Mouse (Mus musculus) MEL (cell line): ENCODE results near the gene Naa16. TPM values are rescaled to one million over a fixed set of nuclear protein-coding genes. Genes with fewer than 3 reads are reported as not detected.
A peak's percentile ranks its signal among the peaks of the same experiment; 100 is the strongest.

ENCODE experiments used
- DNase-seq: peaks from one replicate; pipeline ENCODE4 v3.0.0; 2011; ENCODE audit warnings: low read depth, low spot score
- H3K27ac ChIP-seq: 2 replicates; pipeline ENCODE4 v1.5.1; 2012; ENCODE audit warnings: low read depth, mild to moderate bottlenecking, control low read depth, low read length, moderate library complexity; ENCODE audit not compliant: control insufficient read depth
- H3K27me3 ChIP-seq, 2 experiments: fragments of 150-350 bp in 1 of 2; sonication (generic) in 1 of 2; 2 replicates each; pipeline ENCODE4 v1.6.1; 2012; ENCODE audit warnings: low read length in 2 of 2, mild to moderate bottlenecking in 2 of 2, improper control_type of control experiment in 1 of 2, moderate library complexity in 1 of 2; ENCODE audit not compliant: insufficient read depth in 2 of 2, control insufficient read depth in 1 of 2
- H3K36me3 ChIP-seq, 2 experiments: 2 replicates each; pipeline ENCODE4 v1.6.1; 2012 to 2014; ENCODE audit warnings: low read length in 2 of 2, improper control_type of control experiment in 1 of 2, inconsistent platforms in 1 of 2, mild to moderate bottlenecking in 1 of 2; ENCODE audit not compliant: insufficient read depth in 2 of 2, control insufficient read depth in 1 of 2
- H3K4me1 ChIP-seq, 2 experiments: fragments of 150-350 bp in 1 of 2; sonication (generic) in 1 of 2; 2 replicates each; pipeline ENCODE4 v1.6.1; 2012; ENCODE audit warnings: low read length in 2 of 2, improper control_type of control experiment in 1 of 2, mild to moderate bottlenecking in 1 of 2; ENCODE audit not compliant: insufficient read depth in 2 of 2, control insufficient read depth in 1 of 2
- H3K4me3 ChIP-seq, 2 experiments: fragments of 150-350 bp in 1 of 2; sonication (generic) in 1 of 2; 2 replicates each; pipeline ENCODE4 v1.5.1; 2012; ENCODE audit warnings: low read depth in 2 of 2, low read length in 2 of 2, mild to moderate bottlenecking in 2 of 2, moderate library complexity in 2 of 2, control low read depth in 1 of 2, improper control_type of control experiment in 1 of 2; ENCODE audit not compliant: control insufficient read depth in 1 of 2, insufficient read depth in 1 of 2
- H3K79me2 ChIP-seq: 2 replicates; pipeline ENCODE4 v1.6.1; 2012; ENCODE audit warnings: mild to moderate bottlenecking, low read length, moderate library complexity; ENCODE audit not compliant: control insufficient read depth, poor library complexity, insufficient read depth
- H3K9ac ChIP-seq: 2 replicates; pipeline ENCODE4 v1.6.1; 2012; ENCODE audit warnings: low read depth, mild to moderate bottlenecking, control low read depth, low read length, moderate library complexity; ENCODE audit not compliant: control insufficient read depth, poor library complexity, severe bottlenecking
- H3K9me3 ChIP-seq: fragments of 150-350 bp; sonication (generic); replicated peaks from 2 replicates; pipeline ENCODE4 v1.6.1; 2012; ENCODE audit warnings: mild to moderate bottlenecking, low read length, improper control_type of control experiment, moderate library complexity; ENCODE audit not compliant: insufficient read depth
- BHLHE40 ChIP-seq: IDR thresholded peaks from 2 replicates; pipeline ENCODE4 v1.6.1; 2012; ENCODE audit warnings: low read depth, mild to moderate bottlenecking, inconsistent platforms, low read length, improper control_type of control experiment, borderline replicate concordance
- CTCF ChIP-seq, 3 experiments: IDR thresholded peaks in 2 of 3; conservative IDR thresholded peaks in 1 of 3; 2 replicates each; pipeline ENCODE4 v1.5.1; 2011 to 2012; ENCODE audit warnings: low read length in 3 of 3, low read depth in 2 of 3, mild to moderate bottlenecking in 2 of 3, improper control_type of control experiment in 1 of 3, inconsistent platforms in 1 of 3, mixed read lengths in 1 of 3, moderate library complexity in 1 of 3; ENCODE audit not compliant: control insufficient read depth in 1 of 3, insufficient read depth in 1 of 3, poor library complexity in 1 of 3, severe bottlenecking in 1 of 3
- E2F4 ChIP-seq: IDR thresholded peaks from 2 replicates; pipeline ENCODE4 v1.6.1; 2011; ENCODE audit warnings: low read depth, low read length, improper control_type of control experiment, borderline replicate concordance
- ELF1 ChIP-seq: IDR thresholded peaks from 2 replicates; pipeline ENCODE4 v1.6.1; 2014; ENCODE audit warnings: low read depth, mild to moderate bottlenecking, inconsistent platforms, low read length, improper control_type of control experiment, moderate library complexity
- EP300 ChIP-seq, 2 experiments: IDR thresholded peaks; 2 replicates each; pipeline ENCODE4 v1.6.1; 2011; ENCODE audit warnings: improper control_type of control experiment in 2 of 2, low read length in 2 of 2, low read depth in 1 of 2, mild to moderate bottlenecking in 1 of 2
- ETS1 ChIP-seq: IDR thresholded peaks from 2 replicates; pipeline ENCODE4 v1.6.1; 2012; ENCODE audit warnings: low read depth, mild to moderate bottlenecking, inconsistent platforms, low read length, improper control_type of control experiment, moderate library complexity
- GABPA ChIP-seq: IDR thresholded peaks from 2 replicates; pipeline ENCODE4 v1.6.1; 2012; ENCODE audit warnings: low read depth, mild to moderate bottlenecking, inconsistent platforms, low read length, improper control_type of control experiment, moderate library complexity
- GATA1 ChIP-seq: IDR thresholded peaks from 2 replicates; pipeline ENCODE4 v1.6.1; 2011; ENCODE audit warnings: low read depth, low read length, improper control_type of control experiment
- HCFC1 ChIP-seq: IDR thresholded peaks from 2 replicates; pipeline ENCODE4 v1.6.1; 2012; ENCODE audit warnings: low read depth, mild to moderate bottlenecking, inconsistent platforms, low read length, improper control_type of control experiment, moderate library complexity
- MAFK ChIP-seq: IDR thresholded peaks from 2 replicates; pipeline ENCODE4 v1.6.1; 2011; ENCODE audit warnings: low read depth, mild to moderate bottlenecking, low read length, improper control_type of control experiment, borderline replicate concordance
- MAZ ChIP-seq: IDR thresholded peaks from 2 replicates; pipeline ENCODE4 v1.6.1; 2012; ENCODE audit warnings: low read depth, mild to moderate bottlenecking, inconsistent platforms, low read length, improper control_type of control experiment
- MEF2A ChIP-seq: IDR thresholded peaks from 2 replicates; pipeline ENCODE4 v1.6.1; 2014; ENCODE audit warnings: low read depth, mild to moderate bottlenecking, inconsistent platforms, low read length, improper control_type of control experiment; ENCODE audit not compliant: poor library complexity, insufficient replicate concordance, severe bottlenecking; ENCODE audit errors: extremely low read depth
- MXI1 ChIP-seq: IDR thresholded peaks from 2 replicates; pipeline ENCODE4 v1.6.1; 2011; ENCODE audit warnings: mild to moderate bottlenecking, low read depth, low read length, improper control_type of control experiment
- MYC ChIP-seq: IDR thresholded peaks from 2 replicates; pipeline ENCODE4 v1.6.1; 2011; ENCODE audit warnings: low read depth, mild to moderate bottlenecking, low read length, improper control_type of control experiment, moderate library complexity
- NELFE ChIP-seq: IDR thresholded peaks from 2 replicates; pipeline ENCODE4 v1.6.1; 2011; ENCODE audit warnings: low read depth, low read length, improper control_type of control experiment
- NRF1 ChIP-seq: IDR thresholded peaks from 2 replicates; pipeline ENCODE4 v1.6.1; 2014; ENCODE audit warnings: low read depth, mild to moderate bottlenecking, inconsistent platforms, low read length, improper control_type of control experiment, moderate library complexity; ENCODE audit not compliant: poor library complexity, insufficient read depth, severe bottlenecking
- POLR2AphosphoS2 ChIP-seq: IDR thresholded peaks from 2 replicates; pipeline ENCODE4 v1.6.1; 2011; ENCODE audit warnings: low read length, improper control_type of control experiment
- POLR2AphosphoS5 ChIP-seq: IDR thresholded peaks from 2 replicates; pipeline ENCODE4 v1.6.1; 2012; ENCODE audit warnings: low read depth, borderline replicate concordance, mild to moderate bottlenecking, inconsistent platforms, low read length, moderate library complexity, mixed read lengths
- RCOR1 ChIP-seq: IDR thresholded peaks from 2 replicates; pipeline ENCODE4 v1.6.1; 2012; ENCODE audit warnings: low read depth, mild to moderate bottlenecking, inconsistent platforms, low read length, improper control_type of control experiment
- SIN3A ChIP-seq: IDR thresholded peaks from 2 replicates; pipeline ENCODE4 v1.6.1; 2012; ENCODE audit warnings: low read length, improper control_type of control experiment, inconsistent platforms
- TAL1 ChIP-seq: IDR thresholded peaks from 2 replicates; pipeline ENCODE4 v1.6.1; 2012; ENCODE audit warnings: mild to moderate bottlenecking, inconsistent platforms, low read length, moderate library complexity, mixed read lengths
- TCF12 ChIP-seq: IDR thresholded peaks from 2 replicates; pipeline ENCODE4 v1.6.1; 2014; ENCODE audit warnings: low read depth, mild to moderate bottlenecking, inconsistent platforms, low read length, improper control_type of control experiment, moderate library complexity
- USF1 ChIP-seq: IDR thresholded peaks from 2 replicates; pipeline ENCODE4 v1.6.1; 2014; ENCODE audit warnings: low read depth, mild to moderate bottlenecking, inconsistent platforms, low read length, improper control_type of control experiment, moderate library complexity
- USF2 ChIP-seq, 2 experiments: IDR thresholded peaks; 2 replicates each; pipeline ENCODE4 v1.6.1; 2011 to 2012; ENCODE audit warnings: improper control_type of control experiment in 2 of 2, low read length in 2 of 2, borderline replicate concordance in 1 of 2, inconsistent platforms in 1 of 2, low read depth in 1 of 2, mild to moderate bottlenecking in 1 of 2; ENCODE audit not compliant: insufficient read depth in 1 of 2
- ZC3H11A ChIP-seq: IDR thresholded peaks from 2 replicates; pipeline ENCODE4 v1.6.1; 2012; ENCODE audit warnings: low read depth, mild to moderate bottlenecking, inconsistent platforms, low read length, improper control_type of control experiment
- ZKSCAN1 ChIP-seq: IDR thresholded peaks from 2 replicates; pipeline ENCODE4 v1.6.1; 2012; ENCODE audit warnings: low read depth, mild to moderate bottlenecking, inconsistent platforms, low read length, improper control_type of control experiment, moderate library complexity
- ZMIZ1 ChIP-seq: IDR thresholded peaks from 2 replicates; pipeline ENCODE4 v1.6.1; 2012; ENCODE audit warnings: low read depth, mild to moderate bottlenecking, inconsistent platforms, low read length, improper control_type of control experiment, moderate library complexity
- polyA plus RNA-seq, 2 experiments: library from polyadenylated mRNA; stranded (reverse) in 1 of 2; unstranded in 1 of 2; fragments of >175 nt in 1 of 2; fragments of >200 nt in 1 of 2; gene quantifications; 2 replicates each; pipeline versions ENCODE4 v1.2.1 to v1.2.4; 2012; ENCODE audit warnings: low replicate concordance in 2 of 2, low read depth in 1 of 2; ENCODE audit not compliant: insufficient read length in 2 of 2, insufficient read depth in 1 of 2, missing spikeins in 1 of 2
- total RNA-seq: library from RNA; depleted of rRNA; stranded (reverse); fragments of 300-350 nt; gene quantifications from 2 replicates; pipeline ENCODE4 v1.2.3, GENCODE M21; 2012

Gene Naa16
- total and polyA plus RNA-seq, 3 experiments, result 22.4 to 51.6 TPM; not detected in 1

GRCm38 (mm10) chr14:79330944-79331561, 59.5 kb downstream of the Naa16 start:
- DNase-seq, result peak; percentile 77
- Histone ChIP-seq H3K27me3 (no peaks in the 10 kb centered on the region), H3K79me2 (no peaks in the 10 kb centered on the region; the same call in 1 of the 2 replicates), H3K4me1 (peaks cover 10 to 16% of the 10 kb centered on the region in 2 experiments), H3K9ac (peak overlapping the region; percentile 69), H3K36me3 (peaks cover 2 to 14% of the 10 kb centered on the region in 2 experiments; a peak in 2 of 4 replicates), H3K4me3 (peak overlapping the region; percentile 73 to 93), H3K27ac (peak overlapping the region; percentile 100), H3K9me3 (no peaks in the 10 kb centered on the region)
- TF ChIP-seq NRF1 (no peak), RCOR1 (no peak), POLR2AphosphoS5 (no peak), EP300 (IDR thresholded peaks at IDR 0.05; ENCODE audit: low read depth in 1 of 2, low read length in 2 of 2) (peak; percentile 29 to 32; a peak in 3 of 4 replicates), E2F4 (no peak), ZMIZ1 (no peak), ZC3H11A (no peak), MAZ (0 out of 2 replicates have a peak, but pooled peaks have one; percentile 44), USF1 (no peak), USF2 (IDR thresholded peaks at IDR 0.05; ENCODE audit: borderline replicate concordance in 1 of 2, insufficient read depth in 1 of 2, low read depth in 1 of 2, low read length in 2 of 2) (no peak), TCF12 (peak; percentile 43; the same call in 1 of the 2 replicates), POLR2AphosphoS2 (peak; percentile 45; the same call in 1 of the 2 replicates), ZKSCAN1 (no peak), NELFE (no peak), CTCF (IDR thresholded peaks at IDR 0.05 in 2 of 3, conservative IDR thresholded peaks at IDR 0.05 in 1 of 3; ENCODE audit: control insufficient read depth in 1 of 3, insufficient read depth in 1 of 3, low read depth in 2 of 3, low read length in 3 of 3, poor library complexity in 1 of 3, severe bottlenecking in 1 of 3) (no peak), MEF2A (no peak), ELF1 (no peak), MAFK (no peak), MYC (peak; percentile 45; the same call in 1 of the 2 replicates), BHLHE40 (no peak), SIN3A (peak; percentile 56), HCFC1 (peak; percentile 29; the same call in 1 of the 2 replicates), MXI1 (peak; percentile 53), ETS1 (peak; percentile 36; the same call in 1 of the 2 replicates), GABPA (no peak), TAL1 (no peak), GATA1 (no peak)
